Mouse (Mus musculus): ENCODE measurements around the gene Olfr868. TPM values are rescaled to one million over a fixed set of nuclear protein-coding genes. Genes with fewer than 3 reads are reported as not detected.

Olfr868 gene
- polyA plus RNA-seq (2015; fragmentation: Nextera tagmentation; extraction: Ambion mirVana), result not detected in 2 replicates

- Histone ChIP-seq H3K4me1 (ENCODE audit: insufficient read depth) (no peaks in the 10 kb centered on the region), H3K4me3 (ENCODE audit: low read depth, low read length) (no peak within 1 kb of the TSS), H3K9me3 (ENCODE audit: low read length) (0 out of 2 replicates have a peak, but pooled peaks cover 5% of the 10 kb centered on the region), H3K36me3 (replicated peaks; ENCODE audit: insufficient read depth, low read length) (no peaks in the 10 kb centered on the region), H3K27me3 (ENCODE audit: insufficient read depth, low read length) (no peaks in the 10 kb centered on the region), H3K4me2 (ENCODE audit: low read depth, low read length) (no peak within 1 kb of the TSS), H3K9ac (replicated peaks) (no peak within 1 kb of the TSS), H3K27ac (ENCODE audit: low read depth) (no peak within 1 kb of the TSS)
- DNase-seq (no peak), ATAC-seq (no peak)
- no peak for TF ChIP-seq EP300 (IDR thresholded peaks at IDR 0.05; ENCODE audit: low read depth)
- no peak for TF ChIP-seq CTCF (IDR thresholded peaks at IDR 0.05; ENCODE audit: low read depth)
- 22% methylated on average over 2 of the region's 2 CpGs for WGBS (ENCODE audit: insufficient replicate concordance)
Observed at GRCm38 (mm10) chr9:20098326-20098725, at the start of gene Olfr868. Olfr868 (plus strand) TSS chr9:20098626.

- TF ChIP-seq EP300 (IDR thresholded peaks at IDR 0.05; ENCODE audit: low read depth) (no peak), CTCF (IDR thresholded peaks at IDR 0.05; ENCODE audit: low read depth) (no peak)
- H3K27ac ChIP-seq (ENCODE audit: low read depth), result no peak within 1 kb of the TSS
- no peaks in the 10 kb centered on the region for H3K36me3 ChIP-seq (replicated peaks; ENCODE audit: insufficient read depth, low read length)
- 41% methylated on average over 1 of the region's 1 CpGs for WGBS (ENCODE audit: insufficient replicate concordance)
- no peaks in the 10 kb centered on the region for H3K27me3 ChIP-seq (ENCODE audit: insufficient read depth, low read length)
- ATAC-seq (no peak), DNase-seq (no peak)
- H3K4me1 ChIP-seq (ENCODE audit: insufficient read depth), result no peaks in the 10 kb centered on the region
- no peaks in the 10 kb centered on the region for H3K9me3 ChIP-seq (ENCODE audit: low read length)
- no peak within 1 kb of the TSS for H3K9ac ChIP-seq (replicated peaks)
- H3K4me3 ChIP-seq (ENCODE audit: low read depth, low read length), result no peak within 1 kb of the TSS
- H3K4me2 ChIP-seq (ENCODE audit: low read depth, low read length), result no peak within 1 kb of the TSS
Observed at GRCm38 (mm10) chr9:20057462-20057861, 41.0 kb upstream of the Olfr868 start, which contains the start of gene Olfr867. Olfr867 (minus strand) TSS chr9:20057562.

DNA sequence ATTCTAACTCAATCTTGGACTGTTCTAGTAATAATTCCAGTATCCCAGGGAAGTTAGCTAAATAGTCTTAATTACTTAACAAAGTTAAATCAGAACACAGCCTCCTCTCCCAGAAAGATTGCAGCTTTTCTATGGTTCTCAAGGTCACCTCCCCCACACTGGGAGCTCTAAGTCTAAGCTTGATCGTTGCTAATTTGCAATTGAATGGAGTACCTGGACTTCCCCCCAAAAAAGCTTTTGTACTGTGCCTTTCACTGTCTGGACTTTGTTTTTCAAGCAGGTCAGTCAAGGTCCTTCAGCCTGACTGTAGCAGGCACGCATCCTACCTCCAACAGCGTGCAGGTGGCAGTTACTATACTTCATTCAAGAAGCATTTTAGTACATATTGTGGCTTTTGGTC lies 28.2 kb upstream of the Olfr868 start:
- DNase-seq (no peak), ATAC-seq (no peak)
- Histone ChIP-seq H3K27me3 (ENCODE audit: insufficient read depth, low read length) (no peaks in the 10 kb centered on the region), H3K4me1 (ENCODE audit: insufficient read depth) (no peaks in the 10 kb centered on the region), H3K9me3 (ENCODE audit: low read length) (no peaks in the 10 kb centered on the region; the same call in 1 of the 2 replicates), H3K4me2 (ENCODE audit: low read depth, low read length) (no peak overlapping the region), H3K4me3 (ENCODE audit: low read depth, low read length) (no peak overlapping the region), H3K36me3 (replicated peaks; ENCODE audit: insufficient read depth, low read length) (no peaks in the 10 kb centered on the region), H3K27ac (ENCODE audit: low read depth) (no peak overlapping the region), H3K9ac (replicated peaks) (no peak overlapping the region)
- 61% methylated on average over 3 of the region's 3 CpGs for WGBS (ENCODE audit: insufficient replicate concordance)
- TF ChIP-seq CTCF (IDR thresholded peaks at IDR 0.05; ENCODE audit: low read depth), result no peak
- TF ChIP-seq EP300 (IDR thresholded peaks at IDR 0.05; ENCODE audit: low read depth), result no peak

DNA sequence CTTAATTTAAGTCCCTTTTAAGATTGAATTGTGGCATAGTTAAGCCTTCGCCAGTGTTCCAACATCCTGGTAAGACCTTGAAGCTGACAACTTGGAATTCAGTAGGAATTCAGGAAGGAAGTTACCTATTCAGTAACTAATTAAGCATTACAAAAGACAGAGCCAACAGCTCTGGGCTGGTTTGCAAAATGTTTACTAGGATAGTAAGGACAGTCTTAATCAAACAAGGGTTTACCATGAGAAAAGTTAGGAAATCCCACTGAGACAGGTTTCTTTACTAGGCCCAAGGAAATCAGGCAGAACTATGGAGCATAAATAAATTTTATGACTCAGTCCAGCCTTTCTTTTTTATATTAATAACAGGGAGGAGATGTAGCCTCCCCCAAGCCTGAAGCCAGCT lies 27.1 kb upstream of the Olfr868 start:
- no peak for TF ChIP-seq EP300 (IDR thresholded peaks at IDR 0.05; ENCODE audit: low read depth)
- no peak for TF ChIP-seq CTCF (IDR thresholded peaks at IDR 0.05; ENCODE audit: low read depth)

GRCm38 (mm10) chr9:20073523-20074177 lies 24.8 kb upstream of the Olfr868 start:
- Histone ChIP-seq H3K36me3 (replicated peaks; ENCODE audit: insufficient read depth, low read length) (no peaks in the 10 kb centered on the region), H3K4me2 (ENCODE audit: low read depth, low read length) (no peak overlapping the region), H3K4me3 (ENCODE audit: low read depth, low read length) (no peak overlapping the region), H3K27ac (ENCODE audit: low read depth) (no peak overlapping the region), H3K27me3 (ENCODE audit: insufficient read depth, low read length) (no peaks in the 10 kb centered on the region), H3K9me3 (ENCODE audit: low read length) (no peaks in the 10 kb centered on the region; the same call in 1 of the 2 replicates), H3K9ac (replicated peaks) (no peak overlapping the region), H3K4me1 (ENCODE audit: insufficient read depth) (no peaks in the 10 kb centered on the region)
- no peak for DNase-seq
- 50% methylated on average over 7 of the region's 7 CpGs for WGBS (ENCODE audit: insufficient replicate concordance)
- TF ChIP-seq CTCF (IDR thresholded peaks at IDR 0.05; ENCODE audit: low read depth) (no peak), EP300 (IDR thresholded peaks at IDR 0.05; ENCODE audit: low read depth) (no peak)
- ATAC-seq, result no peak

More for the DNA sequence above, 27.1 kb upstream of the Olfr868 start:
- DNase-seq (no peak), ATAC-seq (no peak)
- Histone ChIP-seq H3K4me3 (ENCODE audit: low read depth, low read length) (no peak overlapping the region), H3K4me2 (ENCODE audit: low read depth, low read length) (no peak overlapping the region), H3K9ac (replicated peaks) (no peak overlapping the region), H3K27me3 (ENCODE audit: insufficient read depth, low read length) (no peaks in the 10 kb centered on the region), H3K27ac (ENCODE audit: low read depth) (no peak overlapping the region), H3K4me1 (ENCODE audit: insufficient read depth) (no peaks in the 10 kb centered on the region), H3K9me3 (ENCODE audit: low read length) (no peaks in the 10 kb centered on the region; the same call in 1 of the 2 replicates), H3K36me3 (replicated peaks; ENCODE audit: insufficient read depth, low read length) (no peaks in the 10 kb centered on the region)
- WGBS (ENCODE audit: insufficient replicate concordance), result 82% methylated on average over 1 of the region's 1 CpGs

DNA sequence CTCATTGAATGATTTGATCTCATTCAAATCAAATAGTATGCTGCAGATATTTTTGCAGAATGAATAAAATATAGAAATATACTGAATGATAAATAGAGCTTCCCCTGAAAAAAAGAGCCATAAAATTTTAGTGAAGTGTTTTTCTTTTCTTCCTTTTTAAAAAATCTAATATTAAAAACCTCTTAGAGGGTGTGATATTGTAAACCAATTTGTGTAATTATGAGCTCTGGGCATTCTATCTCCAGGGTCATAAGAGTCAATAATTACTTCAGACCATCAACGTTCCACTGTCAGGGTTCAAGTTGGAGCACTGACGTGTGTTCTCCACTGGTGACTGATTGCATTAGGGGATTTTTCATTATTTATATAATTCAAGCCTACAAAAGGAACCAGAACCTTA lies 30.3 kb downstream of the Olfr868 start, which contains the start of gene Olfr869:
Gene Olfr869, plus strand, starts transcription at position 301 of the 400 bp plus-strand sequence.
- H3K9me3 ChIP-seq (ENCODE audit: low read length), result no peaks in the 10 kb centered on the region
- H3K4me2 ChIP-seq (ENCODE audit: low read depth, low read length), result no peak within 1 kb of the TSS
- TF ChIP-seq EP300 (IDR thresholded peaks at IDR 0.05; ENCODE audit: low read depth) (no peak), CTCF (IDR thresholded peaks at IDR 0.05; ENCODE audit: low read depth) (no peak)
- no peak within 1 kb of the TSS for H3K9ac ChIP-seq (replicated peaks)
- no peak within 1 kb of the TSS for H3K27ac ChIP-seq (ENCODE audit: low read depth)
- H3K27me3 ChIP-seq (ENCODE audit: insufficient read depth, low read length), result no peaks in the 10 kb centered on the region
- 62% methylated on average over 2 of the region's 2 CpGs for WGBS (ENCODE audit: insufficient replicate concordance)
- H3K36me3 ChIP-seq (replicated peaks; ENCODE audit: insufficient read depth, low read length), result no peaks in the 10 kb centered on the region
- H3K4me3 ChIP-seq (ENCODE audit: low read depth, low read length), result no peak within 1 kb of the TSS
- DNase-seq, result no peak
- no peak for ATAC-seq
- H3K4me1 ChIP-seq (ENCODE audit: insufficient read depth), result no peaks in the 10 kb centered on the region

Measured in liver, postnatal 0 days (tissue).